Mouse (Mus musculus) embryonic facial prominence, embryonic 11.5 days (tissue): ENCODE results near the gene Slc6a9. TPM values are rescaled to one million over a fixed set of nuclear protein-coding genes. Genes with fewer than 3 reads are reported as not detected.
A peak's percentile ranks its signal among the peaks of the same experiment; 100 is the strongest.

Source experiments
- ATAC-seq: fragments of 200-750 bp; cut with Nextera tagmentation; replicated peaks from 2 replicates; pipeline ENCODE4 v1.8.0; 2017; ENCODE audit warnings: low read depth; ENCODE audit not compliant: insufficient number of reproducible peaks, low FRiP score, low TSS enrichment
- DNase-seq: peaks from one replicate; pipeline ENCODE4 v3.0.0-alpha.2; 2015; ENCODE audit warnings: low spot score
- H3K27ac ChIP-seq: fragments of 300-500 bp; sonication (generic); replicated peaks from 2 replicates; pipeline ENCODE4 v1.5.1; 2014; ENCODE audit warnings: mild to moderate bottlenecking, low read depth, low read length, control low read depth
- H3K27me3 ChIP-seq: fragments of 300-500 bp; sonication (generic); 2 replicates; pipeline ENCODE4 v1.6.1; 2014; ENCODE audit warnings: mild to moderate bottlenecking, low read length, moderate library complexity, mixed read lengths; ENCODE audit not compliant: control insufficient read depth, insufficient read depth
- H3K36me3 ChIP-seq: fragments of 300-500 bp; sonication (generic); replicated peaks from 2 replicates; pipeline ENCODE4 v1.6.1; 2014; ENCODE audit warnings: low read depth, mild to moderate bottlenecking, low read length, moderate library complexity, mixed read lengths; ENCODE audit not compliant: control insufficient read depth, insufficient read depth
- H3K4me1 ChIP-seq: fragments of 300-500 bp; sonication (generic); 2 replicates; pipeline ENCODE4 v1.6.1; 2014; ENCODE audit warnings: low read length, mixed read lengths; ENCODE audit not compliant: control insufficient read depth, insufficient read depth
- H3K4me2 ChIP-seq: fragments of 300-500 bp; sonication (generic); 2 replicates; pipeline ENCODE4 v1.6.1; 2014; ENCODE audit warnings: low read depth, mild to moderate bottlenecking, control low read depth, low read length, moderate library complexity
- H3K4me3 ChIP-seq: fragments of 300-500 bp; sonication (generic); 2 replicates; pipeline ENCODE4 v1.5.1; 2014; ENCODE audit warnings: low read depth, low read length, control low read depth
- H3K9ac ChIP-seq: fragments of 300-500 bp; sonication (generic); replicated peaks from 2 replicates; pipeline ENCODE4 v1.6.1; 2014; ENCODE audit warnings: mild to moderate bottlenecking, control low read depth, low read length
- H3K9me3 ChIP-seq: fragments of 300-500 bp; sonication (generic); replicated peaks from 2 replicates; pipeline ENCODE4 v1.6.1; 2016; ENCODE audit warnings: mild to moderate bottlenecking, low read length, inconsistent platforms, mixed read lengths; ENCODE audit not compliant: control insufficient read depth
- WGBS: fragments of 180-500 bp; shearing (Covaris S2); extraction: QIAGEN DNeasy Blood & Tissue Kit; methylation state at CpG from one replicate; pipeline ENCODE4 v1.1.7; 2014; 5-methylcytosine and 5-hydroxymethylcytosine counted together
- polyA plus RNA-seq: library from polyadenylated mRNA; unstranded; fragments of >200 nt; fragmentation: Nextera tagmentation; extraction: Ambion mirVana; gene quantifications from 2 replicates; pipeline ENCODE4 v1.2.1, GENCODE M21; 2014

Slc6a9 gene
- polyA plus RNA-seq, 1 experiment from 2014 or later, result 5.3 TPM

- WGBS, result 89% methylated on average over 3 of the region's 3 CpGs
- H3K4me1 ChIP-seq, result no peaks in the 10 kb centered on the region
- no peak overlapping the region for H3K27ac ChIP-seq
- no peaks in the 10 kb centered on the region for H3K27me3 ChIP-seq
- no peaks in the 10 kb centered on the region for H3K9me3 ChIP-seq
- ATAC-seq, result no peak
- H3K4me2 ChIP-seq, result no peak overlapping the region
- H3K9ac ChIP-seq, result no peak overlapping the region
- no peak for DNase-seq
- H3K4me3 ChIP-seq, result no peak overlapping the region
- H3K36me3 ChIP-seq, result peaks cover 8% of the 10 kb centered on the region
Observed at GRCm38 (mm10) chr4:117898111-117898510, 63.8 kb downstream of the Slc6a9 start.

- Histone ChIP-seq H3K4me1 (no peaks in the 10 kb centered on the region), H3K9me3 (no peaks in the 10 kb centered on the region), H3K36me3 (peaks cover 8% of the 10 kb centered on the region), H3K9ac (no peak overlapping the region), H3K4me2 (no peak overlapping the region), H3K27ac (no peak overlapping the region), H3K27me3 (no peaks in the 10 kb centered on the region), H3K4me3 (no peak overlapping the region)
- no peak for ATAC-seq
- WGBS, result 89% methylated on average over 10 of the region's 10 CpGs
- DNase-seq, result no peak
Observed at GRCm38 (mm10) chr4:117904094-117904493, 69.8 kb downstream of the Slc6a9 start.

GRCm38 (mm10) chr4:117904761-117905160 is 70.5 kb downstream of the Slc6a9 start:
- Histone ChIP-seq H3K4me2 (no peak overlapping the region), H3K9ac (no peak overlapping the region), H3K27me3 (no peaks in the 10 kb centered on the region), H3K4me1 (no peaks in the 10 kb centered on the region), H3K27ac (no peak overlapping the region), H3K9me3 (no peaks in the 10 kb centered on the region), H3K36me3 (peaks cover 8% of the 10 kb centered on the region), H3K4me3 (no peak overlapping the region)
- DNase-seq (no peak), ATAC-seq (no peak)
- WGBS, result 95% methylated on average over 8 of the region's 8 CpGs

- H3K4me1 ChIP-seq, result no peaks in the 10 kb centered on the region
- peaks cover 8% of the 10 kb centered on the region for H3K36me3 ChIP-seq
- H3K27ac ChIP-seq, result no peak overlapping the region
- ATAC-seq (no peak), DNase-seq (no peak)
- no peak overlapping the region for H3K9ac ChIP-seq
- H3K27me3 ChIP-seq, result no peaks in the 10 kb centered on the region
- WGBS, result 93% methylated on average over 3 of the region's 3 CpGs
- no peak overlapping the region for H3K4me2 ChIP-seq
- no peaks in the 10 kb centered on the region for H3K9me3 ChIP-seq
- H3K4me3 ChIP-seq, result no peak overlapping the region
Observed at GRCm38 (mm10) chr4:117906196-117906595, 71.9 kb downstream of the Slc6a9 start.

GRCm38 (mm10) chr4:117908834-117909453 is 74.6 kb downstream of the Slc6a9 start:
- 77% methylated on average over 8 of the region's 8 CpGs for WGBS
- Histone ChIP-seq H3K4me1 (peaks cover 3% of the 10 kb centered on the region; the same call in 1 of the 2 replicates), H3K9me3 (no peaks in the 10 kb centered on the region), H3K4me2 (no peak overlapping the region; the same call in 1 of the 2 replicates), H3K9ac (no peak overlapping the region), H3K36me3 (peaks cover 2% of the 10 kb centered on the region; the same call in 1 of the 2 replicates), H3K27ac (0 out of 2 replicates have a peak overlapping the region, but pooled peaks have one; percentile 35), H3K27me3 (no peaks in the 10 kb centered on the region), H3K4me3 (no peak overlapping the region)
- DNase-seq (no peak), ATAC-seq (no peak)

GRCm38 (mm10) chr4:117912131-117912561 is 77.8 kb downstream of the Slc6a9 start:
- Histone ChIP-seq H3K4me2 (no peak overlapping the region), H3K27me3 (no peaks in the 10 kb centered on the region), H3K27ac (no peak overlapping the region), H3K9ac (no peak overlapping the region), H3K4me3 (no peak overlapping the region), H3K4me1 (peaks cover 4% of the 10 kb centered on the region; the same call in 1 of the 2 replicates), H3K36me3 (no peaks in the 10 kb centered on the region), H3K9me3 (no peaks in the 10 kb centered on the region)
- no peak for DNase-seq
- WGBS, result 93% methylated on average over 13 of the region's 13 CpGs
- ATAC-seq, result no peak

GRCm38 (mm10) chr4:117912685-117913273 is 78.5 kb downstream of the Slc6a9 start:
- Histone ChIP-seq H3K27me3 (no peaks in the 10 kb centered on the region), H3K27ac (no peak overlapping the region), H3K9me3 (no peaks in the 10 kb centered on the region), H3K4me1 (peaks cover 4% of the 10 kb centered on the region; the same call in 1 of the 2 replicates), H3K36me3 (no peaks in the 10 kb centered on the region), H3K4me3 (no peak overlapping the region), H3K9ac (no peak overlapping the region), H3K4me2 (no peak overlapping the region)
- DNase-seq (no peak), ATAC-seq (no peak)
- 49% methylated on average over 7 of the region's 7 CpGs for WGBS

GRCm38 (mm10) chr4:117913421-117913820 is 79.1 kb downstream of the Slc6a9 start:
- DNase-seq (no peak), ATAC-seq (no peak)
- peak overlapping the region; percentile 94; the same call in 1 of the 2 replicates for H3K4me2 ChIP-seq
- H3K4me3 ChIP-seq, result no peak overlapping the region
- 61% methylated on average over 3 of the region's 3 CpGs for WGBS
- H3K4me1 ChIP-seq, result peaks cover 4% of the 10 kb centered on the region; the same call in 1 of the 2 replicates
- no peak overlapping the region for H3K27ac ChIP-seq
- H3K36me3 ChIP-seq, result no peaks in the 10 kb centered on the region
- H3K27me3 ChIP-seq, result no peaks in the 10 kb centered on the region
- H3K9me3 ChIP-seq, result no peaks in the 10 kb centered on the region
- no peak overlapping the region for H3K9ac ChIP-seq
